Mouse (Mus musculus): Measurements from ENCODE around the gene Ccno.

Ccno gene

DNA sequence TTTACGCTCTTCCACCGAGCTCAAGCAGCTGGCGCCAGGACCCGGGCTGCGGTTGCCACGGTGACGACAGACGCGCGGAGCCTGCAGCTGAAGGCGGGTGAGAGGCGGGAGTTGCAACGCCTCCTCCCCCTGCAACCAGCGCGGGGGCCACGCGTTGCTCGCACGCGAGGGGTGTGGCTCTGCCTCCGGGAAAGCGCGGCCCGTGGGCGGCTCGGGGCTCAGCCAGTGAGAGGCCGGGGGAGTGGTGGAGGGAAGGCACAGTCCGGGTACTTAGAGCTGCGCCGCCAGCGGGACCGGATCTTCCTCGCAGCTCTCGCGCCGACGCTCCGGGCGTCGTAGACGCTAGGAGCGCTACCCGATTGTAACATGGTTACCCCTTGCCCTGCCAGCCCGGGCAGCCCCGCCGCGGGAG lies at the start of gene Ccno:
Gene Ccno (plus strand): TSS at position 271 of the 412 bp plus-strand sequence.
- peak; percentile 98 for DNase-seq (ENCODE audit: low spot score)

DNA sequence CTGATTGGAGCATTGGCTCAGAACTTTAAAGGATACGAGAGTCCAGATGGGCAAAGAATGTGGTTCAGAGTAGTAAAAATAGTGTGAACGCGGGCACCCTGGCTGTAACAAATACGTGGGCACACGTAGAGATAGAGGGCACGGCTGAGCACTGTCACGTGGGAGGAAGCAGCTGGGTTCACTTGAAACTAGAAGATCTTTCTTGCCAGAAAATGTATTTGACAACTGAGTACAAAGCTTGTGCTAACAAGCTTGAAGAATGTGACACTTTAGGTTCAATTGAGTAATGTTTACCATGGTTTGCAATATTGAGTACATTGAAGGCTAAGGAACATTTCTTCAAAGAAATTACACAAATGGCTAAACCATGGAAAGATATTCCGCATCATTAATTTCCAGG lies 49.5 kb upstream of the Ccno start:
- DNase-seq (ENCODE audit: low spot score): no peak

DNA sequence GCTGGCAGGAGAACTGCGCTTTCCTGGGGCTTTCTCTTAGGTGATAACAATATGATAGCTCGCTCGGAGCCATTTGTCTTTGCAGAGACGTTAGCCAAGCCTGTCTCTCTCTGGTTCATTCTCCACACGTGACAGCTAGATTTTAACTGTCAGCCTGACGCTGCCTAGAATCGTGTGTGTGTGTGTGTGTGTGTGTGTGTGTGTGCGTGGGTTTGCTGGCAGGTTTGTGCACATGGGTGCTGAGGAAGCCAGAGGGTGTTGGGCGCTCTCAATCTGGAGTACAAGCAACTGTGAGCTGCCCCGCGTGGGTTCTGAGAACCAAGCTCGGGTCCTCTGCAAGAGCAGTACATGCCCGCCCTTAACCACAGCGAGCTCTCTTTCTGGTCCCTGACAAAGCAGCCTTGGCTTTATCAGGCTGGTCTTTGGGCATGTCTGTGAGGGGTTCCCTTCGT lies 45.7 kb upstream of the Ccno start:
- no peak for DNase-seq (ENCODE audit: low spot score)

DNA sequence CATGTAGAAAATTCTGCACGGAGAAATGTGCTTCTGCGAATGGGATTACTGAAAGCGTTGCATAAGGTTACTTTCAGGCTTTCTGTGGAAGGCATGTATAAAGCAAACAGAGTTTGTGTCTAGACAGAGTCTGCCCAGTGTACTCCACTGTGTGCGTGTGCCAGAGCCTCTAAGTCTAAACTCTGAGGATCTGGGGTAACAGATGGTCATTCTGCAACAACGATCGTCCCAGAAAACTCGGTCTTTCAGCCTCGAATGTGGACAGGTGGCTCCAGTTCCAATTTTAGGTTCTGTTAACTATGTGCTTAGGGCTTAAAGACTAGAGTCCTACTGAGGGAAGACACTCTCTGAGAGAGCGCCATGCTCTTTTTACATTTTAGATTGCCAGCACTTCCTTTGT lies 42.3 kb upstream of the Ccno start:
- DNase-seq (ENCODE audit: low spot score): no peak

DNA sequence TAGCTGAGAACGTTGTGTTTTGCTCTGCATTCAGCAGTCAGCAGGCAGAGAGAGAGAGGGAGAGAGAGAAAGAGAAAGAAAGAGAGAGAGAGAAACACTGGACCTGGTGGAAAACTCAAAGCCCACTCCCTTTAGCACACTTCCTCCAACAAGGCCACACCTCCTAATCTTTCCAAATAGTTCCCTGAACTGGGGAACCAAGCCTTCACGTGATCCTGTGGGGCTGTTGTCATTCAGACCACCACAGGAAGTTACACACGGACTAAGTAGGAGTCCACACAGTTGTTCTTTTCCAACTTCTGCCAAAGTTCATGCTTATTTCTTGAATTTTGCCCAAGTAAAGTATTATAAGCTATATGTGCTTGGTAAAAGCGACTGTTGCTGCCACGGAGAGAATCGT lies 41.7 kb upstream of the Ccno start:
- DNase-seq (ENCODE audit: low spot score): no peak

DNA sequence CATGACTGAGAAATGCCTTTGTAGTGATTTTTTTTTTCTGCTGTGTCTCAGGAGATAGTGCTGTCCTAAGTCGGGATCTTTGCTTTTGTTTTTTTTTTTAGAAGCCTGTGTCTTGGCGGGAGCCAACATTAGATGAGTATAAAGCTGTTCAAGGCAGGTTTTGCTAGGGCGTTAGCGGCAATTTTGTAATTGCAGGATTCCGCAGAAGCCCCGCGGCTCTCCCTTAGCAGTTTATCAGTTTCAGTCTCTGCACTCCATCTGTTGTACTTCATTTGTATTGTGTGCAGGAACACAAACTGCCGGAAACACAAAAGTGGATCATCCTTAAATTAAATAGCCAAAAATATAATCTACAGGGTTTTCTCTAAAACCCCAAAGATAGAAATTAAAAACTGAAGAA lies 33.5 kb upstream of the Ccno start:
- DNase-seq (ENCODE audit: low spot score): no peak

DNA sequence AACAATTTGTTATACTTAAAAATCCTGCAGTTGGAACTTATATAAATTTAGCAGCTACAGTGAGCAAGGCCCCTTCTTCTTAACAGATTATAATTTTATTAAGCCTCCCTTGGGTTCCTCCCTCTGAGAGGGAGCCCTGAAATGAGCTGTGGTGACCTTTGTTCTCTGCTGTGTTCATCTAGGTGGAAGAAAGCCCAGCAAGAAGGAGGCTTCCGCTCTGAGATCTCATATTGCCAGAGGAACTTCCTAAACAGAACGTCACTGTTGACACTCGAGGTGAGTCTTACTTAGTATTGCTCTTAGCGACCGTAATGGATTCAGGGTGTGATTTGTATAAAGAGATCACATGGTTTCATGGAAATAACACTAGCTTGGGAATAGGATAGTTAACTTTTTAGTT lies 24.5 kb upstream of the Ccno start:
- DNase-seq (ENCODE audit: low spot score): no peak

DNA sequence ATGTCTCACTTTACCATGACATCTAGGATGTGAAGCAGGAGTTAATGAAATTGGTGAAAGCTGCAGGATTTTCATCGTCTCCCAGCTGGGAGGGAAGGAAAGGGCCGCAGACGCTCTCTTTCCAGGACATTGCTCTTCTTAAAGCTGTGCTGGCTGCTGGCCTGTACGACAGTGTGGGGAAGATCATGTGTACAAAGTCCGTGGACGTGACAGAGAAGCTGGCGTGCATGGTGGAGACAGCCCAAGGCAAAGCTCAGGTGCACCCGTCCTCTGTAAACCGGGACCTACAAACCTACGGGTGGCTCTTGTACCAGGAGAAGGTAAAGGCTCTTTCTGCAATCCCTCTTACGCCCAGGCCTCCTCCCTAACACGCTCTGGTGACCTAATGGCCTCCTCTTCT lies 23.2 kb upstream of the Ccno start:
- no peak for DNase-seq (ENCODE audit: low spot score)

DNA sequence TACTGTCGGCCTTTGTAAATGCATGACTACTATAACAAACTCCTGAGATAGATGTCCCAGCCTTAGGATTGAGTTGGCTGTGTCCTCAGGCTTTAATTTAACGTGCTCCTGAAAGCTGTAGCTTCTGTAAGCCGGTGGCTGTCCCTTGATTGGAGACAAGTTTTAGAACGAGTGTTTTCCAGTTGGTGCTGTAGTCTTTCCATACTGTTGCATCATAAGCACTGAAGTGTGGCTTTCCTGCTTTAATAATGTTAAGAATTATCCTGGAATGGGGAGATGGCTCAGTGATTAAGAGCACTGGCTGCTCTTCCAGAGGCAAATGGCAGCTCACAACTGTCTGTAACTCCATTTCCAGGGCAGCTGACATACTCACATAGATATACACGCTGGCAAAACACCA lies 20.3 kb upstream of the Ccno start:
- DNase-seq (ENCODE audit: low spot score): no peak

DNA sequence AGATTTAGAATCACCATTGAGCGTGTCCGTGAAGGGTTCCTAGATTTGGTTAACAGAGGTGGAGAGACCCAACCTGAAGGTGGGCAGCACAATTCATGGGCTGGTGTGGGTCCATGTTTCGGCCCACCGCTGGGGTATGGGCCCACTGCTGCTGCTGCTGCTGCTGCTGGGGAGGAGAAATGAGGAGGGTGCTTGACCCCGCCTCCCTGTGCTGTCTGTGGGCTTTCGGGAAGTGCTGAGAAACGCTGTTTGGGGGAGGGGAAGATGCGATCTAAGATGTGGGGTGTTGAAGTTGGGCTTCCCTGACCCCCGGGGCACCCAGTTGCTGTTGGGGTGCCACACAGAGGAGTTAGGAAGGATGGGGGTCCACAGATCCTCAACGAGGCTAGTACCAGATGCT lies 10.9 kb upstream of the Ccno start:
- no peak for DNase-seq (ENCODE audit: low spot score)

DNA sequence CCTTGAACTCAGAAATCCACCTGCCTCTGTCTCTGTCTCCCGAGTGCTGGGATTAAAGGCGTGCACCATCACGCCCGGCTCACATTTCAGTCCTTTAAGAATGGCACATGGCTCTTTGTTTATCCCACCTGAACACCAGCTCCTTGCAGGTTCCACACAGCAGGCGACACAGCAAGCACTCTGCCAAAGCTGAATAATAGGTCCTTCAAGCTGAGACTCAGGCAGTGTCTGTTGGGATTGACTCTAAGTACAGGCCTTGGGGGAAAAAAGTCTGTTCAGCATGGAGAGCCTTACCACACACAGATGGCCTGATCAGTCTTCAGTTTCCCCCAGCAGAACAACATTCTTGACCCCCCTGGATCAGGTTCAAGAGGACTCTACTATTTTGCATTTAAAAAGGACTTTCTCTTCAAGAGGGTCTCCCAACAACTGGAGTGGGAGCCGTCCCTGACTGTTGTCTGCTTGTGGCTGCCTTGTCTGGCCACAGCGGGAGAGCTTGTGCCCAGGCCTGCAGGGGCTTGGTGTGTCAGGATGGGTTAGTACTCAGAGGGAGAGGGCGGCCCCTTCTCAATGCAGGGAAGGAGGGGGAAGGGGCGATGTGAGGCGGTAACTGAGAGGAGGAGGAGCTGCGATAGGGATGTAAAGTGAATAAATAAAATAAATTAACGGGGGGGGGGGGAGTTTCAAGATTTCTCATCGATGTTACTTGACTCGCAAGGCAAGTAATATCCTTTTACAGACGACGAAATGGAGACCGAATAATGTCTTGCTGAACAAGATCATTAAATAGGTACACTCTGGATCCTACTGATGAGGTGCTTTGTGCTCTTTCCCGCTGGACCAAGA lies 1.8 kb upstream of the Ccno start:
- DNase-seq (ENCODE audit: low spot score): no peak

DNA sequence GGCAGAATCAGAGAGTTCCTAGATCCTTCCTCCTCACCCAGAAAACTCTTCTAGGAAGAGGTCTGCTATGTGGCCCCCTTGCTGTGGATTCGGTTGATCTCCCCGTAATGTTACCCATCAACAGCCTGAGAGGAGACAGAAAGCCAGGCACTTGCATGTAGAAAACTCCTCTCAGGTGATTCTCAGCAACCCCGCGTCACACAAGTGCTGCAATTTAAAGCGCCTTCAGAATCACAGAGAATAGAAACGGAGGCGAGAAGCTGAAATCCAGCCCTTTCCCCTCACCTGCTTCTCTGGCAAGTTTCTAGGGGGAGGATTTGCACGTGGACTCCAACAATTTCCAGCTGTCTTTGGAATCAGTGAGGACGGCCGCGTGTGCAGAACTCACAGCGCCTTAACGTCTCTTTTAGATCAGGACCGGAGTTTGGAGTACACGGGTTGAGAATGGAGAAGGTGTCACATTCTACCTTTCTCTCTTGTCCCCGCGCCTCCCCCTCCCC lies 1.1 kb upstream of the Ccno start:
- DNase-seq (ENCODE audit: low spot score): no peak

DNA sequence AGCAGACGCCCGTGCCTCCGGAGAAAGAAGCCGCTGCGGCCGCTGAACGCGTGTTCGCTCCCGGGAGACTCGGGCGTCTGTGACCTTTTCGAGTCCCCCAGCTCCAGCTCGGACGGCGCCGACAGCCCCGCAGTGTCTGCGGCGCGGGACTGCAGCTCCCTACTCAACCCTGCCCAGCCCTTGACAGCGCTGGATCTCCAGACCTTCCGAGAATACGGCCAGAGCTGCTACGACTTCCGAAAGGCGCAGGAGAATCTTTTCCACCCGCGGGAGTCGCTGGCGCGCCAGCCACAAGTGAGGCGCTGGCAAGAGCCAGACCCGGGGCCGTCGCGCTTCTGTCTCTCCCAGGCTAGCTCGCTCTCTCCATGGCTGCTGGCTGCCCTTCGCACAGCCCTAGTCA lies 389 bp downstream of the Ccno start:
- DNase-seq (ENCODE audit: low spot score): no peak

DNA sequence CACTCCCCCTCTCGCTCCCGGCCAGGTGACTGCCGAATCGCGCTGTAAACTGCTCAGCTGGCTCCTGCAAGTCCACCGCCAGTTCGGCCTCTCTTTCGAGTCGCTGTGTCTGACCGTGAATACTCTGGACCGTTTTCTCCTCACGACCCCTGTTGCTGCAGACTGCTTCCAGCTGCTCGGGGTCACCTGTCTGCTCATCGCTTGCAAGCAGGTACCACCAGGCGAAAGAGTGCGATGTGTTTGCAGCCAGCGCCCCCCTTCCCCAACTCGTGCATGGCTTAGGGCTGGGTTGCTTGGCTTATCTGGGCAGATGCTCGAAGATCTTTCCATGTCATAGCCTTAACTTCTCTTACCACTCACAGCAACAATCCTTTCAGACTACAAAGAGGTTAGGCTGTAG lies 1.3 kb downstream of the Ccno start:
- DNase-seq (ENCODE audit: low spot score): no peak

DNA sequence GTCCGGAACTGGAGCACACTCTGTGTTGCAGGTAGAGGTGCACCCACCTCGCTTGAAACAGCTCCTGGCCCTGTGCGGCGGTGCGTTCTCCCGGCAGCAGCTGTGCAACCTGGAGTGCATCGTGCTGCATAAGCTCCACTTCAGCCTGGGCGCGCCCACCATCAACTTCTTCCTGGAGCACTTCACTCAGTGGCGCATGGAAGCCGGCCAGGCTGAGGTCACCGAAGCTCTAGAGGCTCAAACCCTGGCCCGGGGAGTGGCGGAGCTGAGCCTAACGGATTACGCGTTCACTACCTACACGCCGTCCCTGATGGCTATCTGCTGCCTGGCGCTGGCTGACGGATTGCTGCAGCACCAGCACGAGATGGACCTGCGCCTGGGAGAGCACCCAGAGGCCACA lies 1.9 kb downstream of the Ccno start:
- DNase-seq (ENCODE audit: low spot score): no peak

DNA sequence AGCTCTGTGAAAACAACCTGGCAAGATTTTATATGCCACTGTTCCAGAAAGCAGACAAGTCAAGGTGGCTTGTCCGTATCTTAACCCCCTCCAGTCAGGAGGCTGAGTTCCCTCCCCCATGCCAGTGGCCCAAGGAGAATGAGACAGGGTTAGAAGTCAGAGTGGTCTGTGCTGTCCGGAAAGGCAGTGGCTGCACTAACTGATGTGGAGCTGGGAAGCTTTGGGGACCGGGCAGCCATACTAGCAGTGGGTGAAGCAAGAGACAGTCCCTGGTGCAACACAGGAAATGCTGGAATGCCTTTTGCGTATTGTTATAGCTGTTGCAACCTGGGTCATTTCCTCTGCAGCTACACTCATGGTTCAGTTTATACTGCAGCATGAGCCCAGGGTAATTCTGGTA lies 2.7 kb downstream of the Ccno start:
- no peak for DNase-seq (ENCODE audit: low spot score)

DNA sequence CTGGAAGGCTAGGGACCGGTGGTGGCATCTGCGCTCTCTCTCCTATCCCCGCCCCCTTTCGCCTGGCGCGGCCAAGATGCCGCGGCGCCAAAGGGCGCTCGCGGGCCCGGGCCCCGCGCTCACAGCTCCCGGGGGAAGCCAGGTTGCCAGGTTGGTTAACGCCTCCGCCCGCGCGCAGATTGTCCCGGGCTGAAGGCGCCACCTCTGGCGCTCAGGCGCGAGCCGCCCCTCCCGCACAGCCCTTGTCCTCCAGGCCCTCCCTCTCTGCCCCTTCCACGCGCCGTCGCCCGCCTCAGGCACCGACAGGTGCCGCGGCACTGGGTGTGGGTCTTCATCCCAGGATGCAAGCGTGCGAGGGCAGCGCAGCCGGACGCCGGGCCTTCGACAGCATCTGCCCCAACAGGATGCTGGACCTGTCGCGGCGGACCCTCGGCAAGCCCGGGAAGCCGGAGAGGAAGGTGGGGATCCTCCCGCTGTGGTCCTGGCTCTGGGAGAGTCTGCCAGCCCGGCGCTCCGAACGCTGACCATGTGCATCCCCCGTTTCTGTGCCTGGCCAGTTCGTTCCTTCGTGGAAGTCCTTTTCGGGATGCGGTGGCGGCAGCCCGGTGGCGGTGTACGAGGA lies 6.0 kb downstream of the Ccno start, which contains the start of gene Mcidas:
Gene Mcidas (plus strand): TSS at position 315 of the 622 bp plus-strand sequence.
- no peak for DNase-seq (ENCODE audit: low spot score)

DNA sequence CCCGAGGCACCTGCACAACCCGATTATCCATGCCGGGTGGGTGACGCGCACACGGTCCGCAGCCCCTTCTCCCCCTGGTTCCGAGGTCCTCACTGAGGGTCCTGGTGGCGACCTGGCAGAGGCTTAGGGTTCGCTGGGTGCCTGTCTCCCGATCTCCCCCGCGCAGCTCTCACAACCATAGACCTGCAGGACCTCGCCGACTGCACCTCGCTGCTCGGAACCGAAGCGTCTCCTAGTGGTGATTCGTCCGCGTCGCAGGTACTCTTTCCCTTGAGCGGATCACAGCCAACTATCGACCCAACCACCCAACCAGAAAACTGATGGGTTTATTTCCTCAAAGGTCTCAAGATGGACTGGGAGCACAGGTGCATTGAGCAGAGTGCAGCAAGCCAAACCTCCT lies 6.6 kb downstream of the Ccno start:
- DNase-seq (ENCODE audit: low spot score): no peak

DNA sequence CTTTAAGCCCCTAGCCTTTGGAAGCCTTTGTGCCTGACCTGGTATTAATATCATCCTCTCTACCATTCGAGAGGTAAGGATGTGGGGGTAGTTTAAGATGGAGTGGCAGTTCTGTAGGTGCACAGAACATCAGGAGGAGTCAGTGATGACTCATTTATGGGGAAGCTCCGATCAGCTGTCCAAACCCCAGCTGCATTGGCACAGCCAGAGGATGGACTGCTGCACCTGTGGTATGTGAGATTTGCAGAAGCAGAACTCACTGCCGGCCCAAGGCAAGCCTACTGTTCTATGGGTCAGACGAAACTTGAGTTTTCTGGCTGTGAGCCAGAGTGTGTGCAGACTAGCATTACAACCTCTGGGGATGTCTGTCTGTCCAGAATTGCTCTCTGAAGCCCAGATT lies 8.8 kb downstream of the Ccno start:
- no peak for DNase-seq (ENCODE audit: low spot score)

DNA sequence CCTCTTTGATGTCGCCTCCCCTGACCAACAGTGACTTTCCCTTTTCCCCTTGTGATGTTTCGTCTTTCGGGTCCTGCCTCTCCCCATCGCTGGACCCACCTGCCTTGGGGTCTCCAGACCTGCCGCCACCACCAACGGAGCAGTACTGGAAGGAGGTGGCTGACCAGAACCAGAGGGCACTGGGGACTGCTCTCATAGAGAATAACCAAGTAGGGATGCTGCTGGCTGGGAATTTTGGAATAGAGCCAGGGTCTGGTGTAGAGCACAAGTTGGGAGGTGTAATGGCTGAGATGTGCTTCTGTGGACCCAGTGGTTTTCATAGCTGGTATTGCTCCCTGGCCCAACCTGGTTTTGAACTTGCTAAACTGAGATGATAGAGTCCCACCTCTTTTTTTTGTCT lies 9.8 kb downstream of the Ccno start:
- no peak for DNase-seq (ENCODE audit: low spot score)

DNA sequence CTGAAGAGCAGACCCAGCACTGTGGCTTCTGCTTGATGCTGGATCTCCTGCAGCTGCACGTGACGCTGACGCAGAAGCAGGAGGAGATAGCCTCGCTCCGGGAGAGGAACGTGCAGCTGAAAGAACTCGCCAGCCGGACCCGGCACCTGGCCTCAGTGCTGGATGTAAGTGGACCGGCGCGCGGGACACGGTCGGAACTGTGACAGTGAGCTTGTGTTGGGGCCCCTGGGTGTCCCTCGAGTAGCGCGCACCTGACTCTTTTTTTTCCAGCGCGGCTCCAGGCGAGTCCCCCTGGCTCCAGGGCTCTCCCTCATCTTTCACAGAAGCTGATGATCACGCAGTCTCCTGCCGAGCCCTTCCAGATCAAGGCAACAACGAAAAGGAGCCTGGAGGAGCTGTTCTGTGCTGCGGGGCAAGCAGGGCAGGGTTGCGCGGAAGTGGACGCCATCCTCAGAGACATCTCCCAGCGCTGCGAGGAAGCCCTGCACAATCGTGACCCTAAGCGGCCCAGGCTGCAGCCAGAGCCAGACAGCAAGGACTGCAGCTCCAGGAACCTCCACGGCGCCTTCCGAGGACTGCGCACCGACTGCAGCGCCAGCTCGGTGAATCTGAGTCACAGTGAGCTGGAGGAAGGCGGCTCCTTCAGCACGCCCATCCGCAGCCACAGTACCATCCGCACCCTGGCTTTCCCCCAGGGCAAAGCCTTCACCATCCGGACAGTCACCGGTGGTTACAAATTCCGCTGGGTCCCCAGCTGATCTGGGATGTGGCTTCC lies 11.0 kb downstream of the Ccno start:
- no peak for DNase-seq (ENCODE audit: low spot score)

DNA sequence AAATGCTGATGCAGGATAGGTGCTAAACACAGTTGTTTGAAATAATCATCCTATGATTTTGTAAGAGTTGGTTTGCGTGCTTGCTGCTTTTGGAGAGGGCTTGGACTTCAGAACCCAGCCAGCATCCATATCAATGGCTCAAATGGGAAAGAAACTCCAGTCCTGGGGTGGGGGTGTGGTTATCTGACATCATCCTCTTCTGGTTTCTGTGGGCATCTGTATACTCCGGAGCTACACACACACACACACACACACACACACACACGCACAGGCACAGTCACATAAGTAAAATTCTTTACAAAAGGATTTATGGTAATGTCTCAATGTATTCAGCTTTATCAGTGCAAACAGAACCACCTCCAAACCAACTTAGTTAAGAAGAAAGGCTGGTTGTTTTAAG lies 12.5 kb downstream of the Ccno start:
- no peak for DNase-seq (ENCODE audit: low spot score)

Data from ovary, adult 18-20 months (tissue).